ENCODE assay signal across 8 mouse cellular contexts in the genomic region with DNA sequence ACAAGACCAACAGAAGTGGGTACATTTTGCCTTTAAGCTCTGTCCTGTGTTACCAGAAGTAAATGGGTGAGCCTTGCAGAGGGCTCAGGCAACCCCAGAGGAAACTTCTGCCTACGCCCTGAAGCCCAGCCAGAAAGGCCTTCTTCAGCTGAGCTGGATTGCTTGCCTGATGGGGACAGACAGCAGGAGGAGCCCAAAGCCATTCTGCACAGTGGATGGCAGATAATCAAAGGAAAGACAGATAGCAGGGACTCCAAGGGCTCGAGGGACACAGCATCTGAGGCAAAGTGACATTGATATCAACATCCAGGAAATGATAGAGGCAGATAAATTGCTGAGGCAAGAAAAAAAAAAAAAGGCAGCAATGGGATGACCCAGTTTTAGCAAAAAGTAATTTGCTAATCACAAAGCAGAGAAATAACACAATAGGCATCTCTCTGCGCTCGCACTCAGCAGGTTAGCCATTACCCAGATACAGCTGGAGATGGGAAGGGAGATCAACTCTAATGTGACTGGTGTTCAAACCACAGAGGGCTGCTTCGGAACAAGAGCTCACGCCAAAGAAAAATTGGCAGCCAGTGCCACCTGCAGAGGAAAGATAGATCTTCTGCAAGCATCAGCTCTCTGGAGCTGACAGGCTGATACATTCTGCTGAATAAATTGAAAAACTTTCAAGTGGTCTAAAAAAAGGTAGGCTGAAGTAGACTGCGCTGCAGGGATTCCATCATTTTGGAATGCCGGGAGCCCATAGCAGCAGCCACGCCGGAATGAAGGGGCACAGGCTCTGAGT.
DNase-seq lines count a peak whose midpoint lies in the region; ATAC-seq lines count a peak whose summit lies in the region.

No protein-coding gene starts in this region.

- no peak overlapping the region for H3K9ac ChIP-seq in midbrain, embryonic 13.5 days (replicated peaks)

- H3K27me3 ChIP-seq in midbrain, embryonic 13.5 days = no peaks in the 10 kb centered on the region
- no peaks in the 10 kb centered on the region for H3K27me3 ChIP-seq in midbrain, embryonic 10.5 days (ENCODE audit: low read depth, poor library complexity, severe bottlenecking)

- ATAC-seq in midbrain, embryonic 13.5 days = peak; percentile 82

- no peaks in the 10 kb centered on the region for H3K36me3 ChIP-seq in midbrain, embryonic 13.5 days
- no peaks in the 10 kb centered on the region for H3K36me3 ChIP-seq in midbrain, embryonic 10.5 days

- DNase-seq in midbrain, embryonic 10.5 days (ENCODE audit: low spot score) = no peak
- peak; percentile 6 to 19 for DNase-seq in frontal cortex, postnatal 25 days (ENCODE audit: low spot score in 2 of 2)
- peak; percentile 55 to 61 for DNase-seq in left cerebral cortex, postnatal 14 days (ENCODE audit: low spot score in 2 of 2)
- peak; percentile 49 for DNase-seq in right cerebral cortex, postnatal 4 days
- no peak for DNase-seq in ovary, postnatal 10 days (ENCODE audit: low spot score)
- DNase-seq in lung, postnatal 4 days = no peak
- DNase-seq in urinary bladder, postnatal 14 days (ENCODE audit: low spot score) = no peak

- 62% methylated on average over 10 of the region's 10 CpGs for whole genome bisulfite sequencing in midbrain, embryonic 13.5 days
- WGBS in midbrain, embryonic 10.5 days = 79% methylated on average over 10 of the region's 10 CpGs

- intact Hi-C loops in left cerebral cortex, postnatal 14 days (cut with DNase I) = no loop called here

- 0 out of 2 replicates have a peak, but pooled peaks cover 5% of the 10 kb centered on the region for H3K4me1 ChIP-seq in midbrain, embryonic 13.5 days (replicated peaks)
- H3K4me1 ChIP-seq in midbrain, embryonic 10.5 days = no peaks in the 10 kb centered on the region

- no peaks in the 10 kb centered on the region for H3K9me3 ChIP-seq in midbrain, embryonic 13.5 days
- no peaks in the 10 kb centered on the region for H3K9me3 ChIP-seq in midbrain, embryonic 10.5 days (replicated peaks)

- no peak overlapping the region for H3K4me3 ChIP-seq in midbrain, embryonic 13.5 days (replicated peaks)
- no peak overlapping the region for H3K4me3 ChIP-seq in midbrain, embryonic 10.5 days

- H3K4me2 ChIP-seq in midbrain, embryonic 13.5 days (replicated peaks) = no peak overlapping the region

- peak overlapping the region; percentile 35; the same call in 1 of the 2 replicates for H3K27ac ChIP-seq in midbrain, embryonic 13.5 days
- no peak overlapping the region for H3K27ac ChIP-seq in midbrain, embryonic 10.5 days (replicated peaks)

Comparison
In these comparisons a context has a peak if more than half of its experiments do, and no peak if none do; other contexts are left out.
1. DNase-seq: peak in frontal cortex, postnatal 25 days (2 of 2), left cerebral cortex, postnatal 14 days (2 of 2) and right cerebral cortex, postnatal 4 days (single experiment); none in midbrain, embryonic 10.5 days (single experiment), ovary, postnatal 10 days (single experiment), lung, postnatal 4 days (0 of 2) and urinary bladder, postnatal 14 days (single experiment).